Mouse (Mus musculus) stomach, postnatal 0 days (tissue): Measurements from ENCODE around the gene Krt17.

Experiments used
- CTCF ChIP-seq: IDR thresholded peaks from 2 replicates; pipeline ENCODE4 v1.5.1; 2016; ENCODE audit warnings: antibody characterized with exemption, low read depth, mild to moderate bottlenecking, moderate library complexity
- EP300 ChIP-seq: optimal IDR thresholded peaks from 2 replicates; pipeline ENCODE3; 2016; ENCODE audit warnings: antibody characterized with exemption

- TF ChIP-seq CTCF (no peak), EP300 (no peak)
Observed at GRCm38 (mm10) chr11:100260514-100261234, at the start of gene Krt17.
